Mouse (Mus musculus): Measurements from ENCODE around the gene Adcy6. TPM values are rescaled to one million over a fixed set of nuclear protein-coding genes. Genes with fewer than 3 reads are reported as not detected.

Adcy6 gene
- polyA plus RNA-seq, 1 experiment, result 49.8 TPM

DNA sequence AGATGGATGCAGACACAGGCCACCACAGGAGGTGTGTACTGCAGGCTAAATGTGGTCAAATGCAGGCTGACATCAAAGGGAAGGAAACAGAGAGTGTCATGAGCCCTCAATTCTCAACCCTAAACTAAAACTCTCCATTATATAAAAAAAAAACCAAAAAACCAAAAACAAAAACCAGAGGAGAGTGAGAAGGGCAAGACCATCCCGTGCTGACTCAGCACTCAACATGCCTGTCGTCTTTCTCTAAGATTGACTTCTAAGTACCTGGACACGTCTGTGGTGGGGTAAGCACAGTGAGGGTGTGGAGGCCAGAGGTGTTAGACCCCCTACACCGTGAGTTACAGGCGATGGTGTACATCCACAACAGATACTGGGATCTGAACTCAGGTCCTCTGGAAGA, 63.0 kb downstream of the Adcy6 start:
- H3K27ac ChIP-seq (ENCODE audit: insufficient read depth, low read length), result no peak overlapping the region
- no peak overlapping the region for H3K4me3 ChIP-seq (ENCODE audit: insufficient read depth, low read length)
- H3K4me1 ChIP-seq (ENCODE audit: control insufficient read depth, insufficient read depth, low read length), result peaks cover 4% of the 10 kb centered on the region; the same call in 1 of the 2 replicates
- TF ChIP-seq POLR2A (IDR thresholded peaks at IDR 0.05; ENCODE audit: low read depth, low read length) (no peak), CTCF (IDR thresholded peaks at IDR 0.05; ENCODE audit: borderline replicate concordance, insufficient read depth, low read length) (no peak)

DNA sequence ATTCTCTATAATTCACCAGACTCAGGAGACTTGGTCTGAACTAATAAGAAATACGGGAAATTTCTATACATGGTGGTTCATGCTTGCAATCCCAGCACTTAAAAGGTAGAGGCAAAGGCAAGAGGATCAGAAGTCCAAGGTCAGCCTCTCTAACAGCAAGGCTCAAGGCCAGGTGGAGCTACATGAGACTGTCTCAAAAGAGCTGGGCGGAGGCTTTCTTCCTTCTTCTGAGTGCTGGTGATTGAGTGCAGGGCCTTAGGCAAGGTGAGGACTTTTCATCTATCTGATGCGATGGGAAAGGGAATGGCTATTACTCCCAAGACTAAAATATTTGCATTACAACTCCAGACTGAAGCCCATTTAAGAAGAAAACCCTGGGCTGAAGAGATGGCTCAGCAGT, 64.7 kb downstream of the Adcy6 start:
- H3K27ac ChIP-seq (ENCODE audit: insufficient read depth, low read length), result no peak overlapping the region
- no peak overlapping the region for H3K4me3 ChIP-seq (ENCODE audit: insufficient read depth, low read length)
- peaks cover 5% of the 10 kb centered on the region; the same call in 1 of the 2 replicates for H3K4me1 ChIP-seq (ENCODE audit: control insufficient read depth, insufficient read depth, low read length)
- TF ChIP-seq POLR2A (IDR thresholded peaks at IDR 0.05; ENCODE audit: low read depth, low read length), result no peak
- no peak for TF ChIP-seq CTCF (IDR thresholded peaks at IDR 0.05; ENCODE audit: borderline replicate concordance, insufficient read depth, low read length)

DNA sequence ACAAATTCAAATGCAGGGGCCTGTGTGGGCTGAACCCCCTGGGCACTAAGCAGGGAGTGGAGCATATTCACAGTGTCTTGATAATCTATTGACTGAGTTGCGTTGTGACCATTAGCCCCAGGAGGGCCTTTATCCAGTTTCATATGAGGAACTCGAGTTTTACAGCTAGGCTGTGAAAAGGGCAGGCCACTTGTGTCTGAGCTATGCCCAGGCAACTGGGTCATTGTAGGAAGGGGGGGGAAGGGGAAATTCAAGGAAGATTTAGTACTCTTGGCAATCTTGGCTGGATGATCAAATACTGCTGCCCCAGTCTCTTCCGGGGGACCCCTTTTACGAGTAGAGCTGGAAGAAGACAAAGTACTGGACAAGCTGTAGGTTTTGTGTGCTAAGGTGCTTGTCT, 66.5 kb downstream of the Adcy6 start:
- Histone ChIP-seq H3K27ac (ENCODE audit: insufficient read depth, low read length) (no peak overlapping the region), H3K4me3 (ENCODE audit: insufficient read depth, low read length) (no peak overlapping the region), H3K4me1 (ENCODE audit: control insufficient read depth, insufficient read depth, low read length) (peaks cover 5% of the 10 kb centered on the region)
- no peak for TF ChIP-seq CTCF (IDR thresholded peaks at IDR 0.05; ENCODE audit: borderline replicate concordance, insufficient read depth, low read length)
- TF ChIP-seq POLR2A (IDR thresholded peaks at IDR 0.05; ENCODE audit: low read depth, low read length), result no peak

DNA sequence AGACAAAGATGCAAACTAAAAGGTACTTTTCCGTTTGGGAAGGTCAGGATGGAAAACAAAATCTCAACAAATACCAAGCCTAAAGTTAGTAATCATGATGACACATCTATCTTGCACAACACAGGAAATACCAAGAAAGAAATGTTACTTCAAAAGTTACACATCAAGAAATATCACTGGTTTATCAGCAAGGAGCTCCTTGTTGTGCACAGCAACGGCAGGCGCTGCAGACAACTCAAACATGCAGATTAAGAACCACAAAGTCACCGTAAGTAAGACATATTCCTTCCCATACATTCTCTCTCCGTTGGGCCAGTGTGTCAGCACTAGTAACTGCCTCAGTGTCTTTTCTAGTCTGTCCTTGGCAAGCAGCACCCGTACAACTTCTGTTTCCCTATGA, 68.8 kb downstream of the Adcy6 start:
- peak overlapping the region; percentile 38; the same call in 1 of the 2 replicates for H3K27ac ChIP-seq (ENCODE audit: insufficient read depth, low read length)
- TF ChIP-seq POLR2A (IDR thresholded peaks at IDR 0.05; ENCODE audit: low read depth, low read length) (no peak), CTCF (IDR thresholded peaks at IDR 0.05; ENCODE audit: borderline replicate concordance, insufficient read depth, low read length) (no peak)
- H3K4me1 ChIP-seq (ENCODE audit: control insufficient read depth, insufficient read depth, low read length), result peaks cover 9% of the 10 kb centered on the region

More for the DNA sequence above, 68.8 kb downstream of the Adcy6 start:
- H3K4me3 ChIP-seq (ENCODE audit: insufficient read depth, low read length), result no peak overlapping the region

Other genes with a start within 250 kb of the Adcy6 start
- gene Olfr283, start 229.1 kb downstream of the Adcy6 start, polyA plus RNA-seq (2011; ENCODE audit: insufficient read length, low read depth, missing spikeins), result not detected in 2 replicates
- not detected in 2 replicates for gene Olfr282, start 178.9 kb downstream of the Adcy6 start, polyA plus RNA-seq (2011; ENCODE audit: insufficient read length, low read depth, missing spikeins)
- gene Olfr281, start 157.5 kb downstream of the Adcy6 start, polyA plus RNA-seq (2011; ENCODE audit: insufficient read length, low read depth, missing spikeins), result not detected in 2 replicates
- not detected in 2 replicates for gene OR5BS1P, start 140.2 kb downstream of the Adcy6 start, polyA plus RNA-seq (2011; ENCODE audit: insufficient read length, low read depth, missing spikeins)
- gene Lalba, start 127.4 kb downstream of the Adcy6 start, polyA plus RNA-seq (2011; ENCODE audit: insufficient read length, low read depth, missing spikeins), result not detected in 2 replicates
- gene Olfr279, start 117.7 kb downstream of the Adcy6 start, polyA plus RNA-seq (2011; ENCODE audit: insufficient read length, low read depth, missing spikeins), result not detected in 2 replicates
- gene Kansl2, start 75.8 kb downstream of the Adcy6 start, polyA plus RNA-seq (2011; ENCODE audit: insufficient read length, low read depth, missing spikeins), result 91.2 and 117 TPM in 2 replicates
- 36.3 and 40.6 TPM in 2 replicates for gene Ccnt1, start 39.2 kb downstream of the Adcy6 start, polyA plus RNA-seq (2011; ENCODE audit: insufficient read length, low read depth, missing spikeins)
- not detected in 2 replicates for gene 4930415O20Rik, start 39.1 kb downstream of the Adcy6 start, polyA plus RNA-seq (2011; ENCODE audit: insufficient read length, low read depth, missing spikeins)
- gene Cacnb3, start 20.8 kb upstream of the Adcy6 start, polyA plus RNA-seq (2011; ENCODE audit: insufficient read length, low read depth, missing spikeins), result 40.5 and 44.2 TPM in 2 replicates
- 58.8 and 62.4 TPM in 2 replicates for gene Ddx23, start 52.8 kb upstream of the Adcy6 start, polyA plus RNA-seq (2011; ENCODE audit: insufficient read length, low read depth, missing spikeins)
- gene Rnd1, start 67.4 kb upstream of the Adcy6 start, polyA plus RNA-seq (2011; ENCODE audit: insufficient read length, low read depth, missing spikeins), result 9.6 and 14.3 TPM in 2 replicates
- gene Ccdc65, start 98.1 kb upstream of the Adcy6 start, polyA plus RNA-seq (2011; ENCODE audit: insufficient read length, low read depth, missing spikeins), result 2.7 and 3.2 TPM in 2 replicates
- 48.6 and 57.3 TPM in 2 replicates for gene Fkbp11, start 118.1 kb upstream of the Adcy6 start, polyA plus RNA-seq (2011; ENCODE audit: insufficient read length, low read depth, missing spikeins)
- gene Arf3, start 153.1 kb upstream of the Adcy6 start, polyA plus RNA-seq (2011; ENCODE audit: insufficient read length, low read depth, missing spikeins), result 91.3 and 112 TPM in 2 replicates
- 1.9 and 5.8 TPM in 2 replicates for gene Wnt10b, start 168.1 kb upstream of the Adcy6 start, polyA plus RNA-seq (2011; ENCODE audit: insufficient read length, low read depth, missing spikeins)
- not detected in 2 replicates for gene Wnt1, start 179.8 kb upstream of the Adcy6 start, polyA plus RNA-seq (2011; ENCODE audit: insufficient read length, low read depth, missing spikeins)
- not detected in 2 replicates for gene Ddn, start 199.4 kb upstream of the Adcy6 start, polyA plus RNA-seq (2011; ENCODE audit: insufficient read length, low read depth, missing spikeins)
- 94.2 and 101 TPM in 2 replicates for gene Prkag1, start 221.4 kb upstream of the Adcy6 start, polyA plus RNA-seq (2011; ENCODE audit: insufficient read length, low read depth, missing spikeins)